Mouse (Mus musculus) CD4-positive, CD25-positive, alpha-beta regulatory T cell, adult 2 months (primary cell): ENCODE results near the gene Fan1.

Experiments used
- DNase-seq: peaks from one replicate; pipeline ENCODE4 v3.0.0-alpha.2; 2012; ENCODE audit warnings: low read depth, low spot score

The Fan1 gene

DNA sequence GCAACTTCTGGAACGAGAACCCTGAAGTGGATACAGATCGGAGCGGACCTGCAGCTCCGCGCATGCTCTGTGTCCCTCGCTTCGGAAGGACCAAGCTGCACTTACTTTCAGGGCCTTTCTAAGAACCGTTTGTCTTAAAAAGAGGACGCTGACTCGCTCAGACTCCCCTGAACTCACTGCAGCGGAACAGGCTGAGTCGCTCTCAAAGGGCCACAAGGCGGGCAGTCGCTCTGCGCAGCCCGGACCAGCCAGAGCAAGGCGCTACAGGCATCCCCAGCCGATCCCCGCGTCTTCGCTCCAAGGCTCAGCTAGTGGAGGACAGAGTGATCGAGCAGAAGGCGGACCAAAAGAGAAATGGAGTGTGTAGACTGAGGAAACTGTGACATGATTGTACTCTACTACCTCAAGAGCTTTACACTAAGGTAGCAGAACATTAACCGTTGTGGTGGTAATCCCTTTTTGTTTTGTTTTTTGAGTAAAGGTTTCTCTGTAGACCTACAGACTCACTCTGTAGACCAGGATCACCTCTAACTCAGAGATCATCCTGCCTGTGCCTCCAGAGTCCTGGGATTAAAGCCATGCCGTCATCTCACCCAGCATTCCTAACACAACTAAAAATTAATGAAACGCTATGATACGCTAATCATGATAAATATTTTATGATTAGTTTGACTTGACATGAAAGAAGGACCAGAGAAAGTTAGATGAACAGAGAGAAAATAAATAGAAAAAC is at the start of gene Fan1:
Gene Fan1 (minus strand): TSS at position 266 of the 733 bp plus-strand sequence.
- peak; percentile 92 for DNase-seq

DNA sequence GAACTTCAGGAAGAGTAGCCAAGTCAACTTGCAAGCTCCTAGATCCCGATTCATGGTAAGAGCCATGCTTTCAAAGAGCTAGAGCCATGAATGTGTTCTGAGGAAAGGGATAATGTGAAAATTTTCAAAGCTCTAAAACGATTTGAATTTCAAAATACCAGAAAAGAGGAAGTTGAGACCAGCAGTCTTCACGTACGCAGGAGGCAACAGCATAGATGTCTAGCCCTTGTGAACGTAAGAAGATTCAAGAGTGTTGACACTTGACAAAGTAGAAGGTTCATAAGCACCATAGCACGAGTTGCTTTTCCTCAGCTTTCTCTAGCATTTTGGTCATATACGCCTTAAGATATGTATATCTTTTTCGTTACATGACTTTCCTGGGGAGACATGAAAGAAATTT is 30.1 kb upstream of the Fan1 start:
- no peak for DNase-seq

DNA sequence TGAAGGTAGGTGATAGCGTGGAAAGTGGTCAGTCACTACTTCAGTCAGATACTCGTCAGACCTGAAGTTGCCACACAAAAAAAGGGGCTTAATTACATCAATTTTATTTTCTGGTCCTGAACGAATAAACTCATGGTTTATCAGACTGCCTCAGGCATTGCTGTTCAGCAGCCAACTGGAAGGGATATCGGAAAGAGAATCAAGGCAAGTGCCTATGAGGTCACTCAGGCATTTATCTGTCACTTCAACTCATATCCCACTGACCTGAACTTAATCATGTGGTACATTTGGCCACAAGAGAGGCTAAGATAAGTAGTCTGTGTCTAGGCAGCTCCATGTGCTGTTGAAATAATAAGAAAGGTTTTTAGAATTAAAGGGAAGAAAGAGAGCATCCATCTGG is 28.6 kb upstream of the Fan1 start:
- no peak for DNase-seq

DNA sequence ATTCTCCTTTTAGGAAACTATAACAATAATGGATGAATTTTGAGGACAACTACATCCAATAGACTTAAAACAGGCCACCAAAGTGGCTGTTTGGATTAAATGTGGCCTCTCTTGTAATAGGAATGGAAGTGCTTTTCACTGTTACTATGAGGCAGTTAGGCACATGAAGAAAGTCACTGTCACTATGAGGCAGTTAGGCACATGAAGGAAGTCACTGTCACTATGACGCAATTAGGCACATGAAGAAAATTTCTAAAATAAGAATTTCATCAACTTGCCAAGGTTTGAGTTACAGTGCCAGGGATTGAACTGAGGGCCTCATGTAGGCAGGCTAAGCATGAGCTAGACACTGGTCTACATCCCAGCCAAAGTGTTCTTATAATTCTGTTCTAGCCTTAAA is 26.8 kb upstream of the Fan1 start:
- no peak for DNase-seq

DNA sequence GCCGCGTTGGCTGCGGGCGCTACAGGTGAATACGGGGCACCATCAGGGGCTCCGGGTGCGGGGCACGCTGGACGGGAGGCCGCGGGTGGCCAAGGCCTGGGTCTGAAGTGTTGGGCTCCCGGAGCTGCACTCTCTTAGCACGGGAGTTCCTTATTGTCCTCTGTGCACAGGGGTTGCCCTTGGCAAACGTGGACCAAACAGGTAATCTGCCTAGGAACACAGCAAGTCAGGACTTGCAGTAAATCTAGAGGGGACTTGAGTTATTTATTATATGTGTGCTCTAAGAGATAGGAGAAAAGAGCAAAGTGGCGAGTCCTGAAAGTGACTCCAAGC is 18.9 kb upstream of the Fan1 start:
- DNase-seq: no peak

DNA sequence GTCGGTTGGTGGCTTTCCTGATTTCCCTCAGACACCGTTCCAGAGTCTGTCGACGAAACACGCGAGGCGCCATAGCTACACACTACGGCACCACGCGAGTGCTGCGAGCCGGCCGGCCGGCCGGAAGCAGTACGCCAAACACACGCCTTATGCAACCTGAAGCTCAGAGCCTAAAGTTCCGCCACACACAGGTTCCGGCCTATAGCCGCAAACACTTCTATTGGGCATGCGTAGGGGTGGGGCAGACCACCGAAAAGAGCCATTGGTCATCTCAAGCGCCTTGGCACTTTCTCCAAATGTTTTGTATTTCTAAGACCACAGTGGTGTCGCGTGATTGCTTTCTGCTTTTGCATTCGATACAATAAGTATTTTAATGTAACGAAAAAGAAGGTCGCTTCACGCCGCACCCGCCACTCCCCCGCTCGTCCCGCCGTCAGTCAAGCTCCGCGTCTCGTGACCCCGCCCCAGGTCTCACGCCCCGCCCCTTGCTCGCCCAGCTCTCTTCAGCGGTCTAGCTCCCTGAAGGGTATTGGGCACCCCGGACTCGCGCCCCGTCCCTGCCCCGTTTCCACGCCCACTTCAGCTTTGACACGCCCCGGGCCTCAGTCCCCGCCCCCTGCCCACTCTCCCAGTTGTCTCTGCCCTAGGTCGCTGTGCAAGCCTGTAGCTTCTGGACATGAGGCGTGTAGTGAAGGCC is 18.4 kb upstream of the Fan1 start, which contains the start of the genes Mphosph10 and Mcee:
Gene Mphosph10 (minus strand): TSS at position 147 of the 697 bp plus-strand sequence.
Gene Mcee (plus strand): TSS at position 486 of the 697 bp plus-strand sequence.
- peak; percentile 98 for DNase-seq

DNA sequence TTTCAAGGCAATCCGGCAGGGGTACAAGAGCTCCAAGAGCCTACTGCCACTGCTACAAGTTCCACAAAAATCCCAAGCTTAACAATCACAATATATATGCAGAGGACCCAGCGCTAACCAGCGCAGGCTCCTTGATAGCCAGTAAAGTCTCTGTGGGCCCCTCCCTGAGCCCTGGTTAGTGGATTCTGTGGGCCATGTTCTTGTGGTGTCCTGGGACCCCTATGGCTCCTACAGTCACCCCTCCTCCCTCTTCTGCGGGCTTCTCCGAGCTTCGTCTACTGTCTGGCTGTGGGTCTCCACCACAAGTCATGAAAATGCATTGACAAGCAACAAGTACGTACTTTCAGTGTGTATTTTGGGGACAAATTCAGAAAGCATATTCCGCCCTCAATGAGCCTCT is 17.6 kb upstream of the Fan1 start:
- peak; percentile 24 for DNase-seq

DNA sequence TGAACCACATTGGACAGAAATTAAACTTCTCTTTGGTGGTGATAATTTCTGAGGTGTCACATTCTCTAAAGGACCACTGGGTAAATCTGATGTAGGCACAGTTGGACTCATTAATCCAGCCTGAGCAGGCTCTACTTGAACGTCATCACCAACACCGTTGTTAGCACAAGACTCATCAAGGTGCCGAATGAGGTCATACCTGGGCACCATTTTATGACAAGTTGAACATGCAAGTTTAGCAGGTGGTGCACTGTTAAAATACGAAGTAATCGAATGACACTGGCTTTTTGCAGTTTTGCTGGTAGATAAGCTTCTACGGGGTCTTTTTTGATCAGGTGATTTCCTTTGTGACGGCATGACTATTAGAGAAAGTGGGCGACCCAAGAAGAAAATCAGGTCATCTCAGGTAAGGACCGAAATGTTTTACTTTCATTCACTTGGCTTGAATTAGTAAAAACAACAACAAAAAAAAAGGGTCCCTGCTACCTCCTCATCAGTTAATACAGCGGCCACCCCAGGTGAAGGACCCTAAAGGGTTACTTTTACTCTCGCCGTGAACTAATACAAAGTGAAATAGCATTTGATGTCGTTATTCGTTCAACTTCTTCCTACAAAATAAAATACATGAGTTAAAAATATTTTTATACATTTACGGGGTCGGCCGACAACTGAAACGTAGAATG is 607 bp downstream of the Fan1 start:
- peak; percentile 62 for DNase-seq

DNA sequence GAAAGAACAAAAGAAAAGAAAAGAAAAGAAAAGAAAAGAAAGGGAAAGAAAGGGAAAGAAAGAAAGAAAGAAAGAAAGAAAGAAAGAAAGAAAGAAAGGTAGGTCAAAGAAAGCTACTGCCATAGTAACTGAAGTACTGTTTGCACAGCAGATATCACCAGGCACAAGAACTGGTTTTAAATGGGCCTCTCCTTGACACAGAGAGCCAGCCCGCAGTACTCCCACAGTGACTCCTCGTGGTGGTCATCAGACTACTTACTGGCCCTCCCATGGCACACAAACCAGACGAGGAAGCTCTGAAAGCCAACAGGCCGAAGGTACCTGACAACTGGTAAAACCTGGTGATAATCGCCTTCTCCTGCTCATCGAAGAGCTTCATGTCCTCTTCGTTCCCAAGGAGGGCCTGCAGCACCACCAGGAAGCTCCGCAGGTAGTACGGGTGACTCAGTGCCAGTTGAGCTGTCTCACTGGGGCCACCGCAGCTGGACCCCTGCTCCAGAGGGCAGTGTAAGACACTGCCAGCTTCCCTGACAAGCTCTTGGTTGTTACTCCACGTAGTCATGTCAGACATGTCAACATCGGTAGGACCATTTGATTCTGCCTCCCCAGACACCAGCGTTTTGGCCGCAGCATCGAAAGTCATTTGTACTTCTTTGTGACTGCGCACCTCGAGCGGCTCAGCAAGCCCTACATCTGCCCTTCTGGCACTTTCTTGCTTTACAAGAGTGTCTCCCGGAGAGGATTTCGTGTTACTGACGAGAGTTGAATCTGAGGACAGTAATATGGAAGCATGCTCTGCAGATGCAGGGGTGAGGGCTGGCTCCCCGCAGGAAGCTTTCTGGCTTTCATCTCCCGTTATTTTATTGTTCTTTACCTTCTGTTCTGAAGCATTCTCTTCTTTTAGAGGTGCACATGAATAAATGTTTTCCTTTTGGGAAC is 1.7 kb downstream of the Fan1 start:
- DNase-seq: no peak

DNA sequence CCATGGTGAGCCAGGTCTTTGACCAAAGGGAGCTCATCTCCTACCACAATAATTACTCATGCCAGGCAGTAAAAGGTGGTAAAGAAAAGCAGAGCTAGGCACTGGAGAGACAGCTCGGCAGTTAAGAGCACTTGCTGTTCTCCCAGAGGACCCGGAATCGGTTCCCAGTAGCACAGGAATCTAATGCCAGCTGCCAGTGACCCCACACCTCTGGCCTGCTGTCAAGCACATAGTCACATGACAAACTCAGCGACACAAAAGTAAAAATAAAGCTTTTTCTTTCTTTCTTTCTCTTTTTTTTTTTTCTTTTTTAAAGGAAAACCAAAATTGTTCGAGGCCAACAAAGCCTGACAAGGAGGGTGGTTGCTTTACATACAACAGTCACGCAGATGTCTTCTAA is 4.1 kb downstream of the Fan1 start:
- DNase-seq: no peak

DNA sequence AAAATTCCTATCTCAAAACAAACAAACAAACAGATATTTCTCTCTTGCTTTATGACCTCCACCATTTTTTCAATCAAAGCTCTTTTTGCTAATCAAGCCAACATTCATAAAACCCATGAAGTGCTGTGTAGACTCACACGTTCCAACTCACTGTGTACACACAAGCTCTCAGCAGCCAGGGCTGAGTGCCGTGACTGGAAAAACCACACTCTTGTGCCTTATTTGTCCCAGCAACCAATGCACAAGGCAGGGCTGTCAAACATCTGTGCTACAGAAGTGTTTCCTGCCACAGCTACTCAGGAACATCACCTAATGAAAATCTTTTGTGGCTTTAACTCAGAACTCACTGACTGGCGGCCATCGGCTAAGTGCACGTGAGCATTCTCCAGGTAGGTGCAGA is 8.0 kb downstream of the Fan1 start:
- no peak for DNase-seq

DNA sequence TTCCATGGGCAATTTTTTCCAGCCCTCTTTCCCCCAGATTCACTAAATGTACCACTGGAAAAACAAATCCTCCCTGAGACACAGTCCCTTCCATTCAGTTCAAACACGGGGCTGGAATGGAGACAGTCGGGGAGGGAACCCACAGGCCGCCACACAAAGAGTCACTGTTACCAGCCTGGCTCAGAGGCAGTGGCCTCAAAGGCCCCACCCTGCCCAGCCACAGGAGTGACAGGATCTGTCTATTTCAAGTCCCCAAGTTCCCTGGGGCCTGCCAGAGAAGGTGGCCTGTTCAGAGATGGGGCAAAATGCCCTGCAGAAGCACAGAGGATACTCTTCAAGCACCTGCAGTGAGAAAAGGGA is 13.3 kb downstream of the Fan1 start:
- DNase-seq: no peak

DNA sequence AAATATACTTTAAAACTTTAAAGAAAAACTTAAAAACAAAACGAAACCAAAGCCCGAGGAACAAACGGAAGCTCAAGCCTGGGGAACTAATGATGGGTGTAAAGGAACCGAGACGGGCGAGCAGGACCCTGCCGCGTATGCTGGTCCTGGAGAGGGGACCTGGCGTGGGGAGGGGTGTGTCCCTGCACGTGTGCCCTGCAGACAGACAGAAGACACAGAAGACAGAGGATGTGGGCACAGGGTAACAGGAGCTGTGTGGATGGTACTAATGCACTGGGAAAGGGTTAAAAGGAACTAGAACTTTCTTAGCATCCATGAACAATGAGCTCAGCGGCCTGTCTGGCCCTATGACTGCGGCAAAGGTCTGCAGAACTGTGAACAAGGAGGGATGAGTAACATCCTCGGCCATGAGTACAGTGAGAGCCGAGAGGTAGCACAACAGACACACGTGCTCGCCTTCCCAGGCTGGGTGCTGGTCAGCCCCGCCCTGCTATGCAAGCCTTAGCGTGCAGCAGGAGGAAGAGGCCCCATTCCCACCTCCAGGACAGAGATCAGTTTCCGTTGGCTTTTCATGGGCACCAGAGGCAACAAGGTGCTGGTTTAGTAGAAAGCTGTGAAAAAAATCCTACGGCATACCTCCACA is 13.8 kb downstream of the Fan1 start:
- DNase-seq: no peak

DNA sequence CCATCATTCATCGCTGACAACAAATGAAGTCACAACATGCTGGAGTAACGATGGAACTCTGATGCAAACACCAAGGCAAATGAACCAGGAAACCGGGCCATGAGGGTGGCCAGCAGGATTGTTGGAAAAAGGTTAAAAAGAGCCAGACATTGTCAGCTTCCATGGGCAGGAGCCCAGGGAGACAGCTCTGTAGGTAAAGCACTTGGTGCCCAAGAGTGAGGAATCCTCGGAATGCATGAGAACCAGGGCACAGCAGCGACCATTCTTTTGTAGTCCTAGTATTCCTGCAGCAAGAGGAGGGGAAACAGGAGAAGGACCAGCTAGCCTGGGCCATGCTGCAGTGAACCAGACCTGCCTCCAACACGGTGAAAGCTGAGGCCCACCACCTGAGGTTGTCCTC is 15.2 kb downstream of the Fan1 start:
- DNase-seq: no peak

DNA sequence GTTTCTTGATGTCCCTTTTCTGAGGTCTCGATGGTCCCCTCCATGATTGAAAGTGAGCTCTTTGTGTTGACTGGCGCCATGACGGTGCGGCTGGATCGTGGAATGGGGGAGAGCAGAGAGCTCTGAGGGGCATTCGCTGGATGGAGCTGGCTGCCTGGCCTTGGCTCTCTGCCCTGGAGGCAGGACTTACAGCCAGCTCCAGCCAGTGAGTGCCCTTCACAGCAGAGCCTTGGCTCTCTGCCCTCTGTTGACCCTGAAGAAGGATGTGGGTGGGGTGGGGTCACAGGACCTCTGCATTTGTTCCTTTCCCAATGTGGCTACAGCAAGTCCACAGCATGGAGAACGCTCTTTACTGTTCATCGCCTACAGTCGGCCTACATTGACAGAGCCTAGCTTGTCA is 16.5 kb downstream of the Fan1 start:
- no peak for DNase-seq

DNA sequence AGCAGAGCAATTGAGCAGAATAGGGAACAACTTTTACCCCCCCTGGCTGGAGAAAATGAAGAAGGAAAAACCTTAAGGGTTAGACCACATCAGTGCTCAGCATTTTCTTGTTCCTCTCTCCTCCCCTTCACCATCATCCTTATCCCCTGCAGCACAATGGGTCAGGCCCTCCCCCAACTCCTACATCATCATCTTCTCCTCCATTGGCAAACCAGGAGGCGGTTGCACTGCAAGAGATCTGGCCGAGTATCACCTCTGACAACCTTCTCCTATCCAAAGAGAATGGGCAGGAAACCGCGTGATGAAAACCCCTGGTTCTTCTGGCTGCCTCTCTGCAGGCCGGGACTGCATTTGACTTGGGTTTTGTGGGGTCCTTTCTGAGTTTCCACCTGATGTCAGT is 17.2 kb downstream of the Fan1 start:
- no peak for DNase-seq

DNA sequence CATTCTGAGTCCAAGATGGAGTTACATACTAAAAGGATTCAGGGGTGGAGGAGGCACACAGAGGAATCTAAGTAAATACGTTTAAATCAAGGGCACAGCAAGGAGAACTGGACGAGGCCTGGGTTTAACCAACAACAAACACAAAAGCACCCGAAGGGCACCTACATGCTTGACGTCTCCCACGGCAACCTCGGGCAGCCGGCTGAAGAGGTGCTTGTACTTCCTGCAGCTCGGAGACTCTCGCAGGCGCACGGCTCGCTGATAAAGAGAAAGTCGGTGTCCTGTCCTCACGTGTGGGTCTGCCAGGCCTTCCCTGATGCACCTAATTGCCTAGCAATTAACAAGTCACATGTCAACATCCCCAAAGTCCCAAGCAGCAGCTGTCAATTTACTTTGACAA is 19.7 kb downstream of the Fan1 start:
- no peak for DNase-seq

DNA sequence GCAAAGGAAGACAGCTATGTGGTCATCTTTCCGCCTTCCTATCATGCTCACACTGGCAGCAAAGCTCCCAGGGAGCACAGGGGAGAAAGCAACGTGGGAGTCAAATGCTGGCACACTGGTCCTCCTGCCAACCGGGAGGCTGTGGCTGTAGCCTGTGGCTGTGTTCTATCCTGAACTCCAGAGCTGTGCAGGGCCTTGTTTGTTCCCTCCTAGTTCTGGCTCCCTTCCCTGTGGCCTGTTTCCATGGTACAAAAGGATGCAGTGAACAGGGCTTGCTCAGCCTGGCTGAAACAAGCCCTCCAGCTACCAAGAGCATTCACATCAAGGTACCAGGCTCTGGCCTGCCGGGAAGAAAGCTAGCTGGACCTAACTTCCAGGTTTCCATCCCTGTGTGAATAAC is 22.8 kb downstream of the Fan1 start:
- no peak for DNase-seq

DNA sequence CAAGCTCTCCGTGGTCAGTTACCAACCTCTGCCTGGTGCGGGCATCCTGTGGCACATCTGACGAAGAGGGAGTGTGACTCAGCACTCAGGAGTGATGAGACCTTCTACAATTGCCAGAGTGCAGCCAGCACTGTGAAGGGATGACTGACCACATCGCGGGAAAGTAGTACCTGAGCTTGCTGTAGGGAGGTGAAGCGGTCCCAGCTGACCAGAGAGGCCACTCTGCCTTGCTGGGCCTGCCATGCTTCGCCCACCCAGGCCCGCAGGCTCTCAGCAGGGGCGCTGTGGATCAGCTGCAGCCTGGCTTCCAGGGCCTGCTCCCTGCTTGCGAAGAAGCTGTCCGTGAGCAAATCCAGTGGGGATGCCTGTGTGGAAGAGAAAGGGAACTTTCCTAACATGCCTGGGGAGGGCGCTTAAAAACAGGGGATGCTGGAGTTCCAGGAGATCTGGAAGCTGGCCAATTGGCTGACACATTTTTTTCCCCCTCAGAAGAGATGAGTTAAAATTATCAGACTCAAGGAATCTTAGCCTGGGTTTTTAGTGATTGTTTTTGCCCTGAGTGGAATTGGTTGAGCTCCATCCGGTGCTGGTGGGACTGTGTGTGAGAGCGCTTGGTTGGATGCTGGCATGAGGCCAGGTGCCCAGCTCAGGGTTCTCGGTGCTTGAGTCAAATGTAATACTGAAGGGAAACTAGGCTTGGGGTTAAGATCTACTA is 24.6 kb downstream of the Fan1 start:
- DNase-seq: no peak

DNA sequence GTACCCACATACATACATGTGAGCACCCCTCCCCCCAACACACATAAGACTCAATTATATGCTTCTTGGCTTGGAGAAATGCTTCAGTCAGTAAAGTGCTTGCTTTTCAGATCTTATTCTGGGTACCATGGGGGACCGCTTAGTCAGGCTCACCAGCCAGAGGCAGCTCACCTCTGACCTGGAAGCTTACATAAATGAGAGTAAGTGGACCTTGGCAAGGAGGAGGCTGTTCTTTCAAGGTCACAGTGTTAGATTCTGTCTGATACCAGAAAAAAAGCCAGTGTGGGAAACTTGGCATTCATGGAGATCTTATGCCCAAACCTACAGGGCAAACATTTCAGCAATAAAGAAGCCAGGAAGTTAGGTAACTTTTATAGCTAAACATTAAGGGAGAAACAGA is 26.1 kb downstream of the Fan1 start:
- no peak for DNase-seq

DNA sequence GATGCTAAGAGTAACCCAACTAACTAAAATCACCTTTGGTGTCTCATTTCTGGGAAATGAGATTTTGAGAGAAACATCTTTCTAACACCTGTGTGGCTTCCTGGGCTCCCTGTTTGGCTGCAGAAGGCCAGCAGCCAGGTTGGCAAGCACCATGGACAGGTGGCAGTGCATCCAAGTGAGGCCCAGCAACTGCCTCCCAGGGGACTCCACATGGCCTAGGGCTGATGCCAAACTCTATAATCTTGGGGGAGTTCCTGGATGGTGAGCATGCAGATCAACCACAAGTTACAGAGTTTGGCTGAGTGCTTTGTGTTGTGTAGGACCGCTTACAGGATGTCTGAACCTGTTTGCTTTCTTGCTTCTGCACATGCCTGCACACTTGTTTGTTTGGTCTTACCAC is 41.2 kb downstream of the Fan1 start:
- no peak for DNase-seq
